Mouse (Mus musculus): Measurements from ENCODE around the gene Pnma5.

DNA sequence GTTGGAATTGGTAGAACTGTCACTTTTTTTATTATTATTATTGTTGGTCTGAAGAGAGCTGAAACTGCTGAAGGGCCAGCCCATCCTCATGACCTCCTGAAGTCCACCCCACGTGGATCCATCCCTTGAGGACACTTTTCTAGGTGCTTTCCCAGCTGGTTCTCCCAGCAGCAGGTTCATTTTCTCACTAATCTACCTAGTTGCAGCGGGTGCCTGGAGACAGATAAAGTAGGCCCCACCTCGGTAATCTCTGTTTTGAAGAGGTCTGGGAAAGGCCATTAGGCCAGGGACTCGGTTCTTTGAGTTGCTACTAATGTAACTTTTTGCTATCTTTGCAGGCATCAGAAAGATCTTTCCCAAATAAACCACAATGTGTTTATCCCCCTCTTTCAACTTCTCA, 31.2 kb downstream of the Pnma5 start:
- TF ChIP-seq CTCF (IDR thresholded peaks at IDR 0.05; ENCODE audit: low read depth) (no peak), EP300 (IDR thresholded peaks at IDR 0.05; ENCODE audit: low read depth) (peak; percentile 66; the same call in 1 of the 2 replicates)
